Mouse (Mus musculus) T-helper 2 cell (primary cell): ENCODE measurements at regions not wholly inside any gene's neighbourhood (a gene's known extent, or its start where the extent isn't known, plus 50 kb on each side); places are given as distances from the start of the nearest gene placed in this dataset.
"Not testable (repeated sequence)": the region's sequence is repeated elsewhere in the genome, so short reads cannot be mapped to it uniquely, and the experiment has no call there.

ENCODE experiments used
- in situ Hi-C: fragments of 300-600 bp; cut with MboI, MseI; formaldehyde crosslinking; loops from one replicate; pipeline ENCODE4 v1.15.1; 2025; ENCODE audit warnings: high pct_unique_total_duplicates

GRCm38 (mm10) chr15:42073486-42073885, 1939.3 kb downstream of the 9330182O14Rik start:
- in situ Hi-C loops, result no loop called here

DNA sequence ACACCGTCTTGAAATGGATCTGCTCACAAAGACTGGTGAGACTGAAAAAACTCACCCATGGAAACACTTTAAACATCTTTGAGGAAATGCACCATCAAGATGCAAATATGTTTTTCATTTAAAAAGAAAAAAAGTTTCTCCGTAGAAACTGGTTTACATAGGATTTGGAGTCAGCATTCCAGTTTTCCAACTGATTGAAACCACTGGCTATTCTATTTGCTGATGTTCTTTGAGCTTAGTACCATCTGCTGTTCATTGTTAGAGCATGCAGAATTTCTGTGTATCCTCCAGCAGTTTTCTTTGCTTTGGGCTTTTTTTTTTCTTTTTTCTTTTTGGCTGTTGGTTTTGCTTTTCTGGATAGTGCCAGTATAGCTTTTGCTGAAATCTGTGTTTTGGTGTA, 1948.3 kb downstream of the 9330182O14Rik start:
- in situ Hi-C loops, result no loop called here

GRCm38 (mm10) chr15:42100730-42101129, 1966.6 kb downstream of the 9330182O14Rik start:
- in situ Hi-C loops, result no loop called here

DNA sequence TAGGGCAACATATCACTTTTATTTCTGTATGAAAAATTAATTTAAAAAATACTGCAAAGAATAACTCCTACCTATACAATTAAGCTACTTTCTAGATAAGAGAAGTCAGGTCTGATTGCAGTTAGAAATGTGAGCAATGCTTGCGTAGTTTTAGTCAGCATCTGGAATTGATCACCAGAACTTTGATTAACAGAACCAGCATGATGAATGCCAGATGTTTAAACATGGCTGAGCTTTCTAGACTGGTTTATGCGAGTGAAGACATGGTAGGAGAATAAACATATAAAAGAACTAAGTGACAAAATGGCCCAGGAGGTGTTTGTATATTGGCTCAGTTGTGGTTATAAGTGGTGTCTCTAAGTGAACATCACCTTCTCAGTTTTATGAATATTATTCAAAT, 1970.7 kb downstream of the 9330182O14Rik start:
- in situ Hi-C loops, result no loop called here

DNA sequence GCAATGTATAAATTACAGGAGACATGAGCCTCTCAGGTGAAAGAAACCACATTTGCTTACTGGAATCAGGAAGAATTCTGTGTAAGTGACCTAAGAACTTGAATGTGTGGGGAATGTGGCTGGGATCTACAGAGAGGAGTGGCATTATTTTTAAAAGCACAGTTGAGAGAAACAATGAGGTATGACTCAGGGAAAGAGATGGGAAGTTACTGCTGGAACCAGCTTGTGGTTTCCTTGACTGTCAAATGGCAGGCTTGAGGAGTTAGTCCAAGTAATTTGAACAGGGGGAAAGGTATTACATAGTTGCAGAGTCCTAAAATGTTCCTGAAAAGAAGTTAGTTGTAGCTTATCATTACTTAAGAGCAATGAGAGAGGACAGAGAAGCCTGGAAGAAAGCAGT, 1972.9 kb downstream of the 9330182O14Rik start:
- in situ Hi-C loops, result no loop called here

DNA sequence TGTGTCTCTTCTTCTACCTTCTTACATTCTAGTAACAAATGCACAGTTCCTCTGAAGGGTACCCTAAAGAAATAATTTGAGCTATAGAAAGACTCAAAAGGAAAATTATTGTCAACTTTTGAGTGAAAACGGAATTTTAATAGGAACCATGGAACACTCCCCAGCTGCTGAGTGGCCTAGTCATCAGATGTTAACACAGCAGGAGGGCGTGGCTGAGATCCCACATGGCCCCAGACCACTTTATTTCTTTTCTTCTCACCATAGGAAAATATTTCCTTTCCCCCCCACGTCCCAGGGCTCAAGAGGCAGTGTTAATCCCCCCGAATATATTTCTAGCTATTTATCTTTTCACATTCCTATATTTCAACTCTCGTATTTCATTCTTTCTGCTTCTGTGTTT, 1977.6 kb downstream of the 9330182O14Rik start:
- in situ Hi-C loops, result no loop called here

DNA sequence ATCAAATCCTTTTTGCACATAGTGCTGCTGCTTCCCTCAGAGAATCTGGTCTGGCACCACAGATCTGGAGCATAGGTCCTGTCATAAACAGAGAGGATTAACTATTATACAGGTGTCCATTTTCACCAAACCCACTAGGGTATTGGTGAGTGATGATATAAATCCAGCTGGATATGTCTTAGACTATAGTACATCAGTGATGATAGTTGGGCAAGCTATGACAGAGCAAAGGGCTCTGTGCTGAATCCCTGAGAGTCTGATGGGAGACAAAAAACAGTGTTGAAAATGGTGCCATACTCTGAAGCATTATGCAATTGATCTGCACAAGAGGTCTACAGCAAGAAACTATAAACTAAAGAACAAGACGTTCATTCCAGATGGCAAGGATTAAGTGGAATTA, 1993.3 kb downstream of the 9330182O14Rik start:
- in situ Hi-C loops, result no loop called here

DNA sequence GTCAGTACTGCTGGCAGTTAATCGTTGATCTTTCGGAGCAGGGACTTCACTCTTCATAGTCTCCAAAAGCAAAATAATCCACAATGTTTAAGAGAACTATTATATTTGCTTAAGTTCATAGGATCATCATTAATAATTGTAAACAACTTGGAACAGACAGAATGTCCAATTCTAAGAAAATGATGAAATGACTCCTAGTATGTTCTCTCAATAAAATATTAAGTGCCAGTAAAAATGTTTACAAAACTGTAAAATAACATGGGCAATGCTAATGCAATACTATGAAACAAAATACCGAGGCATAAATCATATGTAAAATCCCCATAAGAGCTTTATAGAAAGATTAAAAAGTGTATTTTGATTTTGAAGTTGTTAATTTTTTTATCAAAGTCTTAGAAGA, 1994.8 kb downstream of the 9330182O14Rik start:
- in situ Hi-C loops, result no loop called here

GRCm38 (mm10) chr15:42166546-42166945, 2032.4 kb downstream of the 9330182O14Rik start:
- in situ Hi-C loops, result no loop called here

- in situ Hi-C loops, result not testable (repeated sequence)
Observed at GRCm38 (mm10) chr15:42177766-42178165, 2043.6 kb downstream of the 9330182O14Rik start.

DNA sequence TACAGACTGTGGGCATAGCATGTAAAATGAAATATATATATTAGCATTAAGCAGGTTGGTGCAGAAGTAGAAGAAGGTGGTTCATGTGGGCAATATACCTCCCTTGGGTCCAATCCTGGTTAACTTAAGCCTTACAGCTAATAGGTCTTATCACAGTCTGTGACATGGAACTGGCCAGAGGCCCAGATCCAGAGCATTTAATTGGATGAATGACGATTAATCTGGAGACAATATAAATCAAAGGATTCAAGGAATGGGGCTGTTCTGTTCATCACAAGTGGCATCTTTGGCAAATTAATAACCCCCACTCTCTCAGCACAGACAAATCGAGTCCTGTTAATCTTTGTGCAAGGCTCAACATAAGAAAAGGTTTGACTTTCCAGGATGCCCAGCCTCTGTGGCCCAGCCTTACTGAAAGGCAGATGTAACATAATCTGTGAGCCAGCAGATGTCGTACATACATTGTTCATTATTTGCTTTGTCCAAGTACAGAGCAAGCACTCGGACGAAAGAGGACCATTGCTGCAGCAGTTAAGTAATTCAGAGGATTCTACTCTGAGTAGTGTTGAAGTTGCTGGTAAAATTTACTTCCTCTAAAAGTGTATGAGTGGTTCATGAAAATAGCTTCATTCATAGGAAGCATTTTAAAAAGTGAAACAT, 2073.2 kb downstream of the 9330182O14Rik start:
- in situ Hi-C loops, result no loop called here

DNA sequence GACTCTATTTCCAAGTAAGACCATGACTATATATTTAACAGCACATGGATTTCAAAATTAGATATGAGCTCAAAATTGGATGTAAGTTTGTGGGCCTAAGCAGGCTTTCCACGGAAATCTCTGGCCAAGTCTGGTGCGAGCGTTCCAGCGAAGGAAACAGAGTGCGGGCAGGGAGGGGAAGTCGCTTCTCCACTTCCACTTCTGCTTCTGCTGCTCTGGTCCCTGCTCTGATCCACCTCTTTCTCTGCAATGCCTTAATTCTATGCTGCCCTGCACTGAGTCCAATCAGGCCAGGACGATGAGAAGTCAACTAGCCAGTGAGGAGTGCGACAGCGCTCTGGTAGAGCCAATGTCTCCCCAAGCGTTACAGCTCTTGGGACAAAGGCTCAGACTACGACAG, 2085.3 kb downstream of the 9330182O14Rik start:
- in situ Hi-C loops, result no loop called here

DNA sequence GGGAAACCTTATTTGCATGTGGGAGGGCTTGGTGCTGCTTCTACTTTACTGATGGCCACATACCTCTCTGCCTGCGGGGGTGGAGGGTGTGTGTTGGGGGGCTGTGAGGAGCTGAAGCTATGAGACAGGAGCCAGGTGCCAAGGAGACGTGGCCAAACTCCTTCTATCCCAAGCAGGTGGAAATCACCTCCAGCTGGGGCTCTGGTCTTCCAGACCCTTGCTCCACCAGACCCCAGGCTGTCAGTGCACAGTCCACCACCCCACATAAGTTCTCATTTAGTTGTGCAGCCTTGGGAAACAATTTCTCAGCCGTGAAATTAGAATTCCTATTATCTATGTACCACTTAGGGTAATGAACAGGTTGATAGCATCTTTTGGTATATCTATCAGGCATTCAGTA, 2085.8 kb downstream of the 9330182O14Rik start:
- in situ Hi-C loops, result no loop called here

DNA sequence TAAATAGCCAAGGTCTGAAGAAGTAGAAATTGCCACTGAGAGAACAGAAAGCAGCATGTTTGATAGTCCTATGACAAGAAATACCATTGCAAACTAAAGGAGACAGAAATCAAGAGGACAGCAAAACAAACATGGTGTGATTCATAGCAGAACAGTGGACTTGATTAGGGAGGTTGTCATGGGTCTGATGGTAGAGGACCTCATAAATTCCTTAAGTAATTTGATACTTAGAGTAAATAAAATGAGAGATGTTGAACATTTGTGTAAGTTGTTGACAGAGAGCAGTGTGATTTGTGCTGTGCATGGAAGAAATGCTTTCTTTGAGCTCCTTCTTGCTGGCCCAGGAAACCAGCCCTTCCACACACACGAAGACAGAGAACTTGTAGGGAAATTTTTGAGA, 2090.8 kb downstream of the 9330182O14Rik start:
- in situ Hi-C loops, result no loop called here

DNA sequence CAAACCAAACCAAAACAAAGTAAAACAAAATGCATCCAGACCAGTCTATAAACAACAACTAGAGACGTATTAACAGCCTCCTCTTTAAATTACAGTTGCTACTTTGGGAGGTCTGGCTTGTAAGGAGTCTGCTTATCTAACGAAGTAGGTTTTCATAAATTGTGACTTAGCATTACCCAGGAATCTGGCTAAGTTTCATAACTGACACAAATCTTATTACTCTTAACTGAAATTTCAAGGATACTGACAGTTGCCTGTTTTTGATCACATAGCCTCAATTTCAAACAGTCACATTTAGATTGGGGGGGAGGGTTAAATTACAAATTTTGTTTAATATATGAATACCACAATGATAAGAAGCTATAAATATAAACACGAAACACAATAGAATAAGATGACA, 2097.5 kb downstream of the 9330182O14Rik start:
- in situ Hi-C loops, result no loop called here

GRCm38 (mm10) chr15:42246812-42247211, 2112.6 kb downstream of the 9330182O14Rik start:
- in situ Hi-C loops, result no loop called here

DNA sequence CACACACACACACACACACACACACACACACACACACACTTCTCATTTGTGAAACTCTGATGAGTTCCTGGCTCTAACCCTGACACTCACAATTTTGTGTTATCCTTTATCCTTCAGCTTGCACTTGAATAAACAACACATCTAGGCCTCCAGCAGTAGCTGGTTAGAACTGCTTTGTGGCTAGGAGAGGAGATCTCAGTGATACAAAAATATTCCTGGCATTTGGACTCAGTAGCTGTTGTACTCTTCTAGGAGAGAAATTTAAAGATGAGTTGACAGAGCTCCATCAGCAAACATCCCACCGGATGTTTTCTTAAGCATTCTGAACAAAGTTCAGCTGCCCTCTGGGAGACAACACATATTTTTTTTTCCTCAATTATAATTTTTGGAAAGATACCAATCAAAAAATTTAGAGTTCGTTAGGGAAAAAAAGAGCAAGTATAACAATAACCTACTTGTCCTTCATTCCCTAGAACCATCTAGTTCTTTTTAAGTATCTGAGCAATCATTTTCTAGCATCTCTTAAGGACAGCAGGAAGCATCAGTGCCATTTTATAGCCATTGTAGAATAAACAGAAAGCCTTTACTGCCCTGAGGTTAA, 2118.7 kb downstream of the 9330182O14Rik start:
- in situ Hi-C loops, result no loop called here

GRCm38 (mm10) chr15:42256343-42256742, 2122.2 kb downstream of the 9330182O14Rik start:
- in situ Hi-C loops, result no loop called here

- in situ Hi-C loops, result no loop called here
Observed at GRCm38 (mm10) chr15:42275117-42275516, 2141.0 kb downstream of the 9330182O14Rik start.

- in situ Hi-C loops, result no loop called here
Observed at GRCm38 (mm10) chr15:42277247-42277646, 2143.1 kb downstream of the 9330182O14Rik start.

DNA sequence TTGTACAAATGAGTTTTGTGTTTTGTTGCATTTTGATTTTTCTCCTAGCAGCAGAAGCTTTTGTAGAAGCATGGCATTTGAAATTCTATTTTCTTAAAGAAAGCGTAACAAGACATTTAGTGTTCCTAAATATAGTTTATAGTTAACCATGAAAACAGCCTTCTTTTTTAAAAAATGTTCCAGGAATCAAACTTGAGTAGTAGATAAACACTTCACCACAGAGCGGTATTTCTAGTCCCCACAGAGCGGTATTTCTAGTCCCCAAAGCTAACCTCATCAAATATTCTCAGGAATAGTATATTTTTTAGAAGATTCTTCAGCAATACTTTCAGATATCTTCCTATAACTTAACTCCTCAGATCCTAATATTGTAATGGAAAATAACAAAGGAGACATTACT, 2146.6 kb downstream of the 9330182O14Rik start:
- in situ Hi-C loops, result no loop called here

GRCm38 (mm10) chr15:42296406-42296805, 2162.2 kb downstream of the 9330182O14Rik start:
- in situ Hi-C loops, result no loop called here

DNA sequence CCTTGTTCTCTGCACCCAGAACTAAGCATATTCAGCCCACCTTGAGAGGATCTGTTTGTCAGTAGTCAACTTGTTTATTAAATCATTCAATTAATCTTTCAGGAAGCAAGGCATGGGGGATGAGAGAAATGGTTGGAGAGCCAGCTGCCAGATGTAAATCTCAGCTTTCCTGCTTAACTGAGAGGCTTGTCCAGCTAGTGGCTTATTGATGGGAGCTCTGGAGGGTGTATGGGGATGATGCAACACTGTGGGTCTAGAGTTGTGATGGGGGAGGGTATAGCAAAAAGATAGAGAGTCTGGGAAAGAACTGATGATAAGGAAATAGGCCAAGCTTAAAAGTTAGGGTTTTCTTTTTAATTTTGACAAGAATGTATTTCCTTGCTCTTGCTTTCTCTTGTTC, 2163.3 kb downstream of the 9330182O14Rik start:
- in situ Hi-C loops, result no loop called here

GRCm38 (mm10) chr15:42301956-42302355, 2167.8 kb downstream of the 9330182O14Rik start:
- in situ Hi-C loops, result no loop called here
